Mouse (Mus musculus) limb, embryonic 12.5 days (tissue): Measurements from ENCODE around the gene Aatf. TPM values are rescaled to one million over a fixed set of nuclear protein-coding genes. Genes with fewer than 3 reads are reported as not detected.
A peak's percentile ranks its signal among the peaks of the same experiment; 100 is the strongest.

Experiments
- ATAC-seq: fragments of 200-750 bp; cut with Nextera tagmentation; 2 replicates; pipeline ENCODE4 v1.8.0; 2017; ENCODE audit warnings: low read depth, moderate TSS enrichment; ENCODE audit not compliant: insufficient number of reproducible peaks, insufficient read depth, low FRiP score, low TSS enrichment
- H3K27ac ChIP-seq: fragments of 300-500 bp; sonication (generic); 2 replicates; pipeline ENCODE4 v1.5.1; 2016; ENCODE audit warnings: mild to moderate bottlenecking, moderate library complexity
- H3K27me3 ChIP-seq: fragments of 300-500 bp; sonication (generic); 2 replicates; pipeline ENCODE4 v1.6.1; 2016; ENCODE audit warnings: mild to moderate bottlenecking, moderate library complexity
- H3K36me3 ChIP-seq: fragments of 300-500 bp; sonication (generic); 2 replicates; pipeline ENCODE4 v1.6.1; 2016; ENCODE audit warnings: mild to moderate bottlenecking, moderate library complexity
- H3K4me1 ChIP-seq: fragments of 300-500 bp; sonication (generic); replicated peaks from 2 replicates; pipeline ENCODE4 v1.6.1; 2016
- H3K4me2 ChIP-seq: fragments of 300-500 bp; sonication (generic); 2 replicates; pipeline ENCODE4 v1.6.1; 2016; ENCODE audit warnings: mild to moderate bottlenecking, moderate library complexity
- H3K4me3 ChIP-seq: fragments of 300-500 bp; sonication (generic); replicated peaks from 2 replicates; pipeline ENCODE4 v1.5.1; 2016; ENCODE audit warnings: mild to moderate bottlenecking
- H3K9ac ChIP-seq: fragments of 300-500 bp; sonication (generic); replicated peaks from 2 replicates; pipeline ENCODE4 v1.6.1; 2016; ENCODE audit warnings: mild to moderate bottlenecking, moderate library complexity
- H3K9me3 ChIP-seq: fragments of 300-500 bp; sonication (generic); 2 replicates; pipeline ENCODE4 v1.6.1; 2016; ENCODE audit warnings: mild to moderate bottlenecking, moderate library complexity
- WGBS: fragments of 180-500 bp; shearing (Covaris S2); methylation state at CpG from one replicate; pipeline ENCODE4 v1.1.7; 2016; 5-methylcytosine and 5-hydroxymethylcytosine counted together
- polyA plus RNA-seq: library from polyadenylated mRNA; unstranded; fragments of >200 nt; fragmentation: Nextera tagmentation; extraction: Ambion mirVana; gene quantifications from 2 replicates; pipeline ENCODE4 v1.2.1, GENCODE M21; 2016

The Aatf gene
- polyA plus RNA-seq, 1 experiment from 2014 or later, result 46.7 TPM

- no peaks in the 10 kb centered on the region for H3K9me3 ChIP-seq
- H3K4me3 ChIP-seq, result no peak overlapping the region
- no peak for ATAC-seq
- 2% methylated on average over 29 of the region's 29 CpGs for WGBS
- H3K4me2 ChIP-seq, result no peak overlapping the region
- H3K36me3 ChIP-seq, result no peaks in the 10 kb centered on the region
- no peak overlapping the region for H3K9ac ChIP-seq
- H3K27me3 ChIP-seq, result peaks cover 100% of the 10 kb centered on the region
- H3K4me1 ChIP-seq, result peaks cover 51% of the 10 kb centered on the region
- no peak overlapping the region for H3K27ac ChIP-seq
These were observed 13.9 kb upstream of the Aatf start for GRCm38 (mm10) chr11:84526976-84527860.

DNA sequence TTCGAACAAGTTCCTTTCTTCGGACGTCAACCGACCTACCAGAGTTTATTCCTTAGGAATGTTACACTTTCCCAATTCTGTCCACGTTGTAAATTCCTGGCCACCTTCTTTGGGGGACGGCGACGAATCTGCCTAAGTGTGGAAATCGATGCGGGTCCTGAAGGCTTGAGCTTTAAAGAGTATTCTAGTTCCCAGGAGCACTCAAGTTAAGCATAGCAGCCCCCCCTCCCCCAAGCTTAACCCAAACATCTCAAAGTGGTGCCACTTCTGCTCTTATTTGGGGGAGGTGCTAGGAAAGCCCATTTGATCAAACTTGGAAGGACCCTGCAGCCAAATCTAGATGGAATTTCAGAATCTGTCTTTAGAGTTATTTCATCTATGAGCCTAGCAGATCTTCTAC lies 13.1 kb upstream of the Aatf start:
- WGBS, result 1% methylated on average over 10 of the region's 10 CpGs
- no peak for ATAC-seq
- Histone ChIP-seq H3K4me3 (peak overlapping the region; percentile 49), H3K4me1 (peaks cover 51% of the 10 kb centered on the region), H3K27me3 (peaks cover 100% of the 10 kb centered on the region), H3K36me3 (no peaks in the 10 kb centered on the region), H3K9ac (no peak overlapping the region), H3K9me3 (peaks cover 4% of the 10 kb centered on the region; the same call in 1 of the 2 replicates), H3K27ac (no peak overlapping the region), H3K4me2 (peak overlapping the region; percentile 89)

DNA sequence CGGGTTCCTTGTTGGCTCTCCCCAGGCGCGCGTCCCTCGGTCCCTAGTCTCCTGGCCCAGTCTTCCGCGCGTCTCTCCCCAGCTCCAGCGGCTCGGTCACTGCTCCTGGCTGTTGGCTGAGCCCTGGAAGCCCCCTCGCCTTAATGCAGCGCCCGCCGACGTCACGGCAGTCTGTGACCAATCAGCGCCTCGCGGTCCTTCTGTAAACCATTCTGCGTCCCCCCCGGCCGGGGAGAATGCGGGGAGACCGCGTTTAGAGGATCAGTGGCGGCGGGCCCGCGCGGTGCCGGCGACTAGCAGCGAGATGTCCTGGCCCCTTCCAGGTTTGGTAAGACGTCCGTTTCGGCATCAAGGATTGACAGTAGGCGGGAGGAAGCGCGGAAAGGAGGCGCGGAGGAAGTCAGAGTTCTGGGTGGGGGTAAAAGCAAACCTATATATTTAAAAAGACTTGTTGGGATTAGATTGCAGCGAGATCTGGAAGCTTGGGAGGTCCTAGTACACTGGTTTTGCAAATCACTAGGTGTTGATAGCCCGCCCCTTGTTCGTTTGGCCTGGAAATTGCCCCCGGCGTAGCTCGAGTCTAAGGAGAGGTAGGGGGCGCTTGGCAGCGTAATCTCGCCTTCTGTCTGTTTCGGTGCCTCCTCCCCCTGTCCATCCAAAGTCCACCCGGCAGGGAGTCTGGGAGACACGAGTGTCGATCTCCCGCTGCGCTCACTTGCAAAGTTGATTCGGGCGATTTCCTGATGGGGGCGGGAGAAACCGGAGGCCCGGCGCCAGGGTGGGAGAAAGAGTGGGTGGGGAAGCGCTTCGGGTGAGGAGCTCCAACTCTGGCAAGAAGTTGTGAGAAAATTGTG lies 12.3 kb upstream of the Aatf start, which contains the start of gene Lhx1:
Lhx1 (minus strand) TSS at position 115 of the 854 bp plus-strand sequence.
- ATAC-seq, result 0 out of 2 replicates have a peak, but pooled peaks have one; percentile 49
- under 1% methylated on average over 64 of the region's 64 CpGs for WGBS
- H3K27me3 ChIP-seq, result peaks cover 100% of the 10 kb centered on the region
- peaks cover 51% of the 10 kb centered on the region for H3K4me1 ChIP-seq
- peak within 1 kb of the TSS; percentile 89 for H3K4me2 ChIP-seq
- H3K9me3 ChIP-seq, result peaks cover 8% of the 10 kb centered on the region; the same call in 1 of the 2 replicates
- H3K27ac ChIP-seq, result no peak within 1 kb of the TSS
- H3K9ac ChIP-seq, result no peak within 1 kb of the TSS; the same call in 1 of the 2 replicates
- H3K36me3 ChIP-seq, result no peaks in the 10 kb centered on the region
- H3K4me3 ChIP-seq, result peak within 1 kb of the TSS; percentile 49

- Histone ChIP-seq H3K36me3 (no peaks in the 10 kb centered on the region), H3K4me3 (peak overlapping the region; percentile 49), H3K27me3 (peaks cover 100% of the 10 kb centered on the region), H3K9me3 (peaks cover 8% of the 10 kb centered on the region; the same call in 1 of the 2 replicates), H3K4me2 (peak overlapping the region; percentile 89), H3K4me1 (peaks cover 54% of the 10 kb centered on the region), H3K9ac (no peak overlapping the region; the same call in 1 of the 2 replicates), H3K27ac (no peak overlapping the region)
- under 1% methylated on average over 48 of the region's 48 CpGs for WGBS
- no peak for ATAC-seq
These were observed 11.4 kb upstream of the Aatf start for GRCm38 (mm10) chr11:84524511-84525270.

DNA sequence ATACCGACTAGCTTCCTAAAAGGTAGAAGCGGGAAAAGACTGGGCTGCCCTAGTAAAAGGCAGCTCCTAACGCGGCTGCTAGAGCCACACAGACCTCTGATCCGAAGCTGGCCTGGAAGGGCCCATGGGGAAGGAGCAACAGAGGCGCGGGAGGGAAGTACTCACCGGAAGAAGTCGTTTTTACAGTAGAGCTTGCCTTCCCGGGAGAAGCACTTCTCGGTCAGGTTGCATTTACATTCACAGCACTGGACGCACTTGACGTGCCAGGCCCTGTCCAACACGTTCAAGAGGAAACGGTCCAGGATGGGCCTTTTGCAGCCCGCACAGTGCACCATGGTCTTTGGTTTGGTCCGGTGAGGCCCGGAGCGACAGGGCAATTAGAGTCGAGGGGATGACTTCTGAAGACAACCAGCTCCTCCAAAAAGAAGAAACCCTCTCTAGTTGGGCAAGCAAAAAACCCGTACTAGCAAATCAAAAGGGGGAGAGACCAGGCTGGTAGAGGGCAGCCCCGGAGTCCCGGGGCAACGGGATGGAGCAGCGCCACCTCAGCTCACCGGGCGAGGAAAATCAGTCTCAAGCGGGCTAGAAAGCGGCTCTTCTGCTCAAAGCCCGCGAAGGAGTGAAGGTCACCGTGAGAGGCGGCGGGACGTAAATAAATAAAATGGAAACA lies 10.7 kb upstream of the Aatf start:
- ATAC-seq, result no peak
- Histone ChIP-seq H3K27me3 (peaks cover 100% of the 10 kb centered on the region), H3K4me1 (peaks cover 48% of the 10 kb centered on the region), H3K36me3 (no peaks in the 10 kb centered on the region), H3K9me3 (peaks cover 8% of the 10 kb centered on the region; the same call in 1 of the 2 replicates), H3K4me2 (0 out of 2 replicates have a peak overlapping the region, but pooled peaks have one; percentile 1), H3K4me3 (peak overlapping the region; percentile 49; the same call in 1 of the 2 replicates), H3K27ac (no peak overlapping the region), H3K9ac (no peak overlapping the region)
- under 1% methylated on average over 35 of the region's 35 CpGs for WGBS

DNA sequence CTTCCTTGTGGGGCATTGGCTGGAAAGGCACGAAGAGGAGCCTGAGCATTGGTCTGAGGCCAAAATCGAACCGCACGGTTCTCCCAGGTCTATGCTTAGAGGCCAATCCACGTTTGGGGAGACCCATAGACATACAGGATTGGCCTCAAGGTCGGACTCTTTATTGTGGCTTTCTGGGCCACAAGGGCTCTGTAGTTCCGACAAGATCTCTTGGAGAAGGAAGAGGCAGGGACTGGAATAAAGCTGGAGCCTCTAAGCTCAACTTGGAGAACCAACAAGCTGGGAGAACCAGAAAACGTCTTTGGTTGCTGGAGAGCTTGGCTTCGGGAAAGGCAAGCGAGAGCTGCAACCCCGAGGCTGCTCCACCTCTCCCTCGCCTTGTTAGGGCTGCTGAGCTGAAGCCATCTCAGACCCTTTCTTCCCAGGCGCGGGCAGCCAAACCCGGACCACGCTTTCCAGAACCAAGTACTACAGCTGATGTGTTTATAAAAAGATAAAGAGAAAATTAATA lies 10.1 kb upstream of the Aatf start:
- no peak for ATAC-seq

GRCm38 (mm10) chr11:84522577-84523320 lies 9.4 kb upstream of the Aatf start:
- WGBS, result under 1% methylated on average over 40 of the region's 40 CpGs

More for the DNA sequence above, 10.1 kb upstream of the Aatf start:
- WGBS, result 1% methylated on average over 16 of the region's 16 CpGs
- peaks cover 45% of the 10 kb centered on the region for H3K4me1 ChIP-seq
- peaks cover 100% of the 10 kb centered on the region for H3K27me3 ChIP-seq
- H3K9me3 ChIP-seq, result peaks cover 8% of the 10 kb centered on the region; the same call in 1 of the 2 replicates
- H3K36me3 ChIP-seq, result no peaks in the 10 kb centered on the region
- peak overlapping the region; percentile 49; the same call in 1 of the 2 replicates for H3K4me3 ChIP-seq
- no peak overlapping the region for H3K4me2 ChIP-seq
- no peak overlapping the region for H3K27ac ChIP-seq
- H3K9ac ChIP-seq, result no peak overlapping the region

DNA sequence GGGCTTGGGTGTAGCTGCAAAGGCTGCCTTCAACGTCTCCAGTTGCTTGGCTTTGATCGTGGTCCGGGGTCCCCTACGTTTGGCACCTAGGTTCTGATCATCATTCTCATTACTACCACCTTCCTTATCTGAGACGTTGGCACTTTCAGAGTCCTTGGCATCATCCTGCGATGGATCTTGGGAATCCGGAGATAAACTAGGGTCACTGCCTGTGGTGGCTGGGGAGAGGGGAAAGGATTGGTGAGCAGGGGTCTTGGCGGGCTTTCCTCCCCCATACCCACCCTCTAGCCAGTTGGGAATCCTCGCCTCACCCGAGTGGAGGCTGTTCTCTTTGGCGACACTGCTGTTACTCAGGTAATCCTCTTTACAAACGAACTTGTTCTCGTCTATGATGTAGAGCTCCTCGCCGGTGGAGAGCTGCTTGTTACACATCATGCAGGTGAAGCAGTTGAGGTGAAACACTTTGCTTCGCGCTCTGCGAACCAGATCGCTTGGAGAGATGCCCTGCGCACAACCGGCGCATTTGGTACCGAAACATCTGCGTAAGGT lies 8.5 kb upstream of the Aatf start:
- H3K4me2 ChIP-seq, result no peak overlapping the region
- H3K27me3 ChIP-seq, result peaks cover 94% of the 10 kb centered on the region
- peaks cover 45% of the 10 kb centered on the region for H3K4me1 ChIP-seq
- H3K27ac ChIP-seq, result no peak overlapping the region
- 12% methylated on average over 24 of the region's 24 CpGs for WGBS
- H3K9ac ChIP-seq, result no peak overlapping the region
- 0 out of 2 replicates have a peak overlapping the region, but pooled peaks have one; percentile 9 for H3K4me3 ChIP-seq
- ATAC-seq, result no peak
- H3K36me3 ChIP-seq, result no peaks in the 10 kb centered on the region
- peaks cover 8% of the 10 kb centered on the region; the same call in 1 of the 2 replicates for H3K9me3 ChIP-seq

More at GRCm38 (mm10) chr11:84522577-84523320, 9.4 kb upstream of the Aatf start:
- Histone ChIP-seq H3K27ac (no peak overlapping the region), H3K36me3 (no peaks in the 10 kb centered on the region), H3K4me3 (peak overlapping the region; percentile 22), H3K9ac (no peak overlapping the region), H3K27me3 (peaks cover 97% of the 10 kb centered on the region), H3K4me1 (peaks cover 45% of the 10 kb centered on the region), H3K9me3 (peaks cover 8% of the 10 kb centered on the region; the same call in 1 of the 2 replicates), H3K4me2 (peak overlapping the region; percentile 37)
- ATAC-seq, result no peak

GRCm38 (mm10) chr11:84521071-84521390 lies 7.7 kb upstream of the Aatf start:
- 32% methylated on average over 3 of the region's 3 CpGs for WGBS
- ATAC-seq, result no peak
- H3K9ac ChIP-seq, result no peak overlapping the region
- no peak overlapping the region for H3K27ac ChIP-seq
- no peaks in the 10 kb centered on the region for H3K36me3 ChIP-seq
- H3K9me3 ChIP-seq, result peaks cover 8% of the 10 kb centered on the region; the same call in 1 of the 2 replicates
- H3K4me2 ChIP-seq, result no peak overlapping the region
- no peak overlapping the region for H3K4me3 ChIP-seq
- H3K4me1 ChIP-seq, result peaks cover 40% of the 10 kb centered on the region
- H3K27me3 ChIP-seq, result peaks cover 94% of the 10 kb centered on the region
